Mouse (Mus musculus): ENCODE measurements around the gene Cops2. TPM values are rescaled to one million over a fixed set of nuclear protein-coding genes. Genes with fewer than 3 reads are reported as not detected.

The Cops2 gene
- polyA plus RNA-seq, 1 experiment = 7.1 TPM

DNA sequence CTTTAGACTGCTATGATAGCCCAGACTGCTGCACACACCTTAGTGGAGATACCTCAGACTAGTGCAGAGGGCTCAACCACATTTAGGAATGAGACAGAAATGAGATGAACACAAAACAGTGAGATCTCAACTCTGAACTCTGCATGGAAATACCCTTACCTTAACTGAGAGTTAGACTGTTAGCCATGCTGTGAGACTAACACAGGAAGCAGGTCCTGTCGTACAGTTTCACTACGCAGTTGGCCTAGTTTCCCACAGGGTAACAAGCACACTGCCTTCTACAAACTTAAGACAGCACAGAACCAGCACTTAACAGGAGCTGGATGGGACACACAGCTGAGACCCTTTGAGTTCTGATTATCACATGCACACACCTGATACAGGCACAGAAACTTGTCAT lies 29.0 kb downstream of the Cops2 start:
- TF ChIP-seq CTCF (IDR thresholded peaks at IDR 0.05; ENCODE audit: borderline replicate concordance, control insufficient read depth, extremely low read depth, insufficient read depth, low read length, poor library complexity) = no peak
- TF ChIP-seq POLR2A (IDR thresholded peaks at IDR 0.05; ENCODE audit: control insufficient read depth, extremely low read depth, insufficient read depth, low read length, poor library complexity) = no peak
- no peaks in the 10 kb centered on the region for H3K27me3 ChIP-seq (ENCODE audit: control insufficient read depth, insufficient read depth, low read length)
- peaks cover 34% of the 10 kb centered on the region for H3K36me3 ChIP-seq (ENCODE audit: control insufficient read depth, insufficient read depth, low read length)
- 87% methylated on average over 2 of the region's 2 CpGs for whole genome bisulfite sequencing
- no peak overlapping the region for H3K27ac ChIP-seq (ENCODE audit: control insufficient read depth, insufficient read depth, low read length)
- H3K4me3 ChIP-seq (ENCODE audit: control insufficient read depth, insufficient read depth, low read length) = no peak overlapping the region
- H3K4me1 ChIP-seq (replicated peaks; ENCODE audit: control insufficient read depth, insufficient read depth, low read length) = no peaks in the 10 kb centered on the region
- no peak for DNase-seq

DNA sequence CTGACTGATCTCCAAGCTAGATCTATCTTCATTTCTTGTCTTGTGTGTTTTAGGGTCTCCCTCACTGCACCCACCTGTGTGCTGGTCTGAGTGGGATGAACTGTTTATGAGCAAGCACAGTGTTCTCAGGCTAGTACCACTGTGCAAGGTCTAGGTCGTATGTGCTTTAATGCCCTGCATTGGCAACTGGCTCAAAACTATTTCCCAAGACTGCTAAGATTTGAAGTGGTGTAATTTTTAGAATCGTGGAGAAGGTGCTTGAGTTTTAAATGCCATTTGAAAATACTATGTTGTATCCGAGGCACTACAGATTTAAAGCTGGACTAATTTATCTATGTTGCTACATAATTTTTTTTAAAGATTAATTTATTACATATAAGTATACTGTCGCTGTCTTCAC lies 31.0 kb downstream of the Cops2 start:
- 95% methylated on average over 4 of the region's 4 CpGs for WGBS
- Histone ChIP-seq H3K4me3 (ENCODE audit: control insufficient read depth, insufficient read depth, low read length) (no peak overlapping the region), H3K4me1 (replicated peaks; ENCODE audit: control insufficient read depth, insufficient read depth, low read length) (no peaks in the 10 kb centered on the region), H3K27me3 (ENCODE audit: control insufficient read depth, insufficient read depth, low read length) (no peaks in the 10 kb centered on the region), H3K27ac (ENCODE audit: control insufficient read depth, insufficient read depth, low read length) (no peak overlapping the region), H3K36me3 (ENCODE audit: control insufficient read depth, insufficient read depth, low read length) (peaks cover 15% of the 10 kb centered on the region)
- DNase-seq = no peak
- TF ChIP-seq CTCF (IDR thresholded peaks at IDR 0.05; ENCODE audit: borderline replicate concordance, control insufficient read depth, extremely low read depth, insufficient read depth, low read length, poor library complexity) = no peak
- TF ChIP-seq POLR2A (IDR thresholded peaks at IDR 0.05; ENCODE audit: control insufficient read depth, extremely low read depth, insufficient read depth, low read length, poor library complexity) = no peak

GRCm38 (mm10) chr2:125826201-125826600 lies 32.7 kb downstream of the Cops2 start:
- Histone ChIP-seq H3K27ac (ENCODE audit: control insufficient read depth, insufficient read depth, low read length) (no peak overlapping the region), H3K27me3 (ENCODE audit: control insufficient read depth, insufficient read depth, low read length) (no peaks in the 10 kb centered on the region), H3K36me3 (ENCODE audit: control insufficient read depth, insufficient read depth, low read length) (peaks cover 3% of the 10 kb centered on the region; the same call in 1 of the 2 replicates), H3K4me1 (replicated peaks; ENCODE audit: control insufficient read depth, insufficient read depth, low read length) (no peaks in the 10 kb centered on the region), H3K4me3 (ENCODE audit: control insufficient read depth, insufficient read depth, low read length) (no peak overlapping the region)
- no peak for TF ChIP-seq CTCF (IDR thresholded peaks at IDR 0.05; ENCODE audit: borderline replicate concordance, control insufficient read depth, extremely low read depth, insufficient read depth, low read length, poor library complexity)
- TF ChIP-seq POLR2A (IDR thresholded peaks at IDR 0.05; ENCODE audit: control insufficient read depth, extremely low read depth, insufficient read depth, low read length, poor library complexity) = no peak
- DNase-seq = no peak
- WGBS = 62% methylated on average over 4 of the region's 4 CpGs

DNA sequence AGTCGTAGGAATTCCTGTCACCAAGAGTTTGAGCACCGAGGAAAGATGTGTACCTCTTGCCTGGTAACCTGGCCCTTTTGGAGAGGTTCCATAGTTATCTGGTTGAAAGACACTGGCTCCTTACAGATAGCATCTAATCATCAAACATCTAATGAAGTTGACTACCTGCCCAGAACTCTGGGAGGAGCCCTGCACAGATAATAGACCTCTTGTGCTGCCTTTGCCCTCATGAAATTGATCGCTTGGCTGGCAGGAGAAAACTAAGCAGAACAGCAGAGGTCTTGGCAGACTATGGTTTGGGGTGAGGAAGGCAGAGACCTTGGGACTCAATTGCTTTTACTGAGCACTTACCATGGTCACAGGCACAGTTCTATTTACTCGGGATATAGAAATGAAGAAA lies 38.5 kb downstream of the Cops2 start:
- no peaks in the 10 kb centered on the region for H3K4me1 ChIP-seq (replicated peaks; ENCODE audit: control insufficient read depth, insufficient read depth, low read length)
- no peaks in the 10 kb centered on the region for H3K36me3 ChIP-seq (ENCODE audit: control insufficient read depth, insufficient read depth, low read length)
- WGBS = 94% methylated on average over 4 of the region's 4 CpGs
- H3K4me3 ChIP-seq (ENCODE audit: control insufficient read depth, insufficient read depth, low read length) = no peak overlapping the region
- H3K27ac ChIP-seq (ENCODE audit: control insufficient read depth, insufficient read depth, low read length) = no peak overlapping the region
- TF ChIP-seq CTCF (IDR thresholded peaks at IDR 0.05; ENCODE audit: borderline replicate concordance, control insufficient read depth, extremely low read depth, insufficient read depth, low read length, poor library complexity) (no peak), POLR2A (IDR thresholded peaks at IDR 0.05; ENCODE audit: control insufficient read depth, extremely low read depth, insufficient read depth, low read length, poor library complexity) (no peak)
- no peaks in the 10 kb centered on the region for H3K27me3 ChIP-seq (ENCODE audit: control insufficient read depth, insufficient read depth, low read length)
- DNase-seq = no peak

GRCm38 (mm10) chr2:125813972-125814595 lies 44.9 kb downstream of the Cops2 start:
- H3K27me3 ChIP-seq (ENCODE audit: control insufficient read depth, insufficient read depth, low read length) = no peaks in the 10 kb centered on the region
- H3K4me1 ChIP-seq (replicated peaks; ENCODE audit: control insufficient read depth, insufficient read depth, low read length) = no peaks in the 10 kb centered on the region
- no peak for DNase-seq
- H3K4me3 ChIP-seq (ENCODE audit: control insufficient read depth, insufficient read depth, low read length) = no peak overlapping the region
- no peak overlapping the region for H3K27ac ChIP-seq (ENCODE audit: control insufficient read depth, insufficient read depth, low read length)
- H3K36me3 ChIP-seq (ENCODE audit: control insufficient read depth, insufficient read depth, low read length) = no peaks in the 10 kb centered on the region
- WGBS = 90% methylated on average over 9 of the region's 9 CpGs
- no peak for TF ChIP-seq CTCF (IDR thresholded peaks at IDR 0.05; ENCODE audit: borderline replicate concordance, control insufficient read depth, extremely low read depth, insufficient read depth, low read length, poor library complexity)
- no peak for TF ChIP-seq POLR2A (IDR thresholded peaks at IDR 0.05; ENCODE audit: control insufficient read depth, extremely low read depth, insufficient read depth, low read length, poor library complexity)

- TF ChIP-seq CTCF (IDR thresholded peaks at IDR 0.05; ENCODE audit: borderline replicate concordance, control insufficient read depth, extremely low read depth, insufficient read depth, low read length, poor library complexity) = no peak
- TF ChIP-seq POLR2A (IDR thresholded peaks at IDR 0.05; ENCODE audit: control insufficient read depth, extremely low read depth, insufficient read depth, low read length, poor library complexity) = no peak
- Histone ChIP-seq H3K36me3 (ENCODE audit: control insufficient read depth, insufficient read depth, low read length) (no peaks in the 10 kb centered on the region), H3K27me3 (ENCODE audit: control insufficient read depth, insufficient read depth, low read length) (no peaks in the 10 kb centered on the region), H3K4me3 (ENCODE audit: control insufficient read depth, insufficient read depth, low read length) (no peak overlapping the region), H3K27ac (ENCODE audit: control insufficient read depth, insufficient read depth, low read length) (no peak overlapping the region), H3K4me1 (replicated peaks; ENCODE audit: control insufficient read depth, insufficient read depth, low read length) (no peaks in the 10 kb centered on the region)
- no peak for DNase-seq
- WGBS = 80% methylated on average over 2 of the region's 2 CpGs
These were observed 47.6 kb downstream of the Cops2 start for GRCm38 (mm10) chr2:125811332-125811731.

DNA sequence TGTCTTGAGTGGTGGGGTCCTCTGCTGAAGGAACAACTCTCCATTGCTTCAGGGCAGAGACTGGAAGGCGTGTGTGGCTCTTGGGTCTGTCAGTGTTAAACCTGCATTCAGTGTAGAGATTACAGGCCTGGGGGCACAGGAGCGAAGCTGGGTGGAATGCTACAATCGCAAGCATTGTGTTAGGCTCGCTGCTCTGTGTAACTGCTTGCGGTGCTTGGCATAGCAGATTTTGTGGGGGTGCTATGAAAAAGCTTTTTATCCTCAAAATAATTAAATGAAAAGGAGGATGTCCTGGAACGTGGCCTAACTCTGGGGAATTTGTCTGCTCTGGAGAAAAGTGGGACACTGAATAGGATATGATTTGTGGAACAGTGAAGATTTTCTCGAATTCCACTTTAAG lies 49.4 kb downstream of the Cops2 start:
- no peaks in the 10 kb centered on the region for H3K27me3 ChIP-seq (ENCODE audit: control insufficient read depth, insufficient read depth, low read length)
- no peak overlapping the region for H3K4me3 ChIP-seq (ENCODE audit: control insufficient read depth, insufficient read depth, low read length)
- no peak for DNase-seq
- H3K36me3 ChIP-seq (ENCODE audit: control insufficient read depth, insufficient read depth, low read length) = no peaks in the 10 kb centered on the region
- TF ChIP-seq POLR2A (IDR thresholded peaks at IDR 0.05; ENCODE audit: control insufficient read depth, extremely low read depth, insufficient read depth, low read length, poor library complexity) = no peak
- TF ChIP-seq CTCF (IDR thresholded peaks at IDR 0.05; ENCODE audit: borderline replicate concordance, control insufficient read depth, extremely low read depth, insufficient read depth, low read length, poor library complexity) = no peak
- no peak overlapping the region for H3K27ac ChIP-seq (ENCODE audit: control insufficient read depth, insufficient read depth, low read length)
- no peaks in the 10 kb centered on the region for H3K4me1 ChIP-seq (replicated peaks; ENCODE audit: control insufficient read depth, insufficient read depth, low read length)
- 94% methylated on average over 7 of the region's 7 CpGs for WGBS
